Mouse (Mus musculus): ENCODE measurements around the gene Tmem43.

- no peak for TF ChIP-seq CTCF (IDR thresholded peaks at IDR 0.05; ENCODE audit: control insufficient read depth, insufficient read depth, low read length)
- TF ChIP-seq POLR2A (IDR thresholded peaks at IDR 0.05; ENCODE audit: borderline replicate concordance, control insufficient read depth, low read depth, low read length), result no peak
Observed at GRCm38 (mm10) chr6:91531276-91531675, 57.8 kb downstream of the Tmem43 start.

All from bone marrow, adult 2 months (tissue).